Mouse (Mus musculus): Measurements from ENCODE around the gene Slc44a4.

DNA sequence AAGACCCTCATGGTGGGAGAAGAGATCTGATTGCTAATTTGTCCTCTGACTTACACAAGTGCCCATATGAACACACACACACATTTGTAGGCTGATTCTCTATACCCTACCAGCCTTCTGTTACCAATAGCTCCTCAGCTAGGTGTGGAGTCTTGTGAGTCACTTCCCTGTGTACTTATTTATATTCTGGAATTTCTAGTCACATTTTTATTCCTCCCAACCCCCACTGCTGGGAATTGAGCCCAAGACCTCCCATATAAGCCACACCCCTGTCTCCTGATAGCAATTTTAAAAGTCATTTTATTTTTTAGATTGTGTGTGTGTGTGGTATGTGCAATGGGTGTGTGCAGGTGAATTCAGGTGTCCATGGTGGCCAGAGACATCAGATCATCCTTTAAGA, 30.1 kb downstream of the Slc44a4 start:
- TF ChIP-seq CTCF (IDR thresholded peaks at IDR 0.05; ENCODE audit: low read depth) (no peak), EP300 (IDR thresholded peaks at IDR 0.05; ENCODE audit: low read depth) (no peak)
